Mouse (Mus musculus): Measurements from ENCODE around the gene Zc3h4.

The Zc3h4 gene

GRCm38 (mm10) chr7:16475764-16476599, 75.3 kb downstream of the Zc3h4 start:
- no peak for DNase-seq (ENCODE audit: low spot score in 2 of 2)

- no peak for DNase-seq (ENCODE audit: low spot score in 2 of 2)
These were observed 75.9 kb downstream of the Zc3h4 start for GRCm38 (mm10) chr7:16476600-16476989.

GRCm38 (mm10) chr7:16477628-16478027, 76.9 kb downstream of the Zc3h4 start, which contains the start of gene Npas1:
Npas1 (minus strand) TSS chr7:16477728.
- no peak for DNase-seq (ENCODE audit: low spot score in 2 of 2)

All from left cerebral cortex, adult 9 months (tissue).